Mouse (Mus musculus): ENCODE measurements around the gene Mlycd. TPM values are rescaled to one million over a fixed set of nuclear protein-coding genes. Genes with fewer than 3 reads are reported as not detected.
"Not testable (repeated sequence)": the region's sequence is repeated elsewhere in the genome, so short reads cannot be mapped to it uniquely, and the experiment has no call there.

Gene Mlycd
- 30.5 and 31.6 TPM in 2 replicates for polyA plus RNA-seq (2012; rRNA removed)

GRCm38 (mm10) chr8:119394524-119395026 is at the start of gene Mlycd:
Gene Mlycd (plus strand): TSS chr8:119394878.
- TF ChIP-seq POLR2A (IDR thresholded peaks at IDR 0.05; ENCODE audit: borderline replicate concordance, insufficient read depth, low read length) (peak; percentile 80), CTCF (IDR thresholded peaks at IDR 0.05; ENCODE audit: borderline replicate concordance, insufficient read depth, low read depth, low read length) (no peak)
- Histone ChIP-seq H3K4me1 (ENCODE audit: control insufficient read depth, insufficient read depth, low read length) (peaks cover 14% of the 10 kb centered on the region), H3K27me3 (ENCODE audit: control insufficient read depth, insufficient read depth, low read length) (no peaks in the 10 kb centered on the region), H3K4me3 (replicated peaks; ENCODE audit: insufficient read depth, low read depth, low read length) (peak within 1 kb of the TSS; percentile 75), H3K27ac (ENCODE audit: insufficient read depth, low read length) (peak within 1 kb of the TSS; percentile 73)
- DNase-seq = peak; percentile 93 to 94
- WGBS = under 1% methylated on average over 44 of the region's 44 CpGs

- H3K27ac ChIP-seq (ENCODE audit: insufficient read depth, low read length) = no peak overlapping the region
- 45% methylated on average over 22 of the region's 22 CpGs for WGBS
- H3K27me3 ChIP-seq (ENCODE audit: control insufficient read depth, insufficient read depth, low read length) = no peaks in the 10 kb centered on the region
- no peak for TF ChIP-seq POLR2A (IDR thresholded peaks at IDR 0.05; ENCODE audit: borderline replicate concordance, insufficient read depth, low read length)
- no peak for TF ChIP-seq CTCF (IDR thresholded peaks at IDR 0.05; ENCODE audit: borderline replicate concordance, insufficient read depth, low read depth, low read length)
- no peaks in the 10 kb centered on the region for H3K4me1 ChIP-seq (ENCODE audit: control insufficient read depth, insufficient read depth, low read length)
- DNase-seq = peak; percentile 17 to 21
- peak overlapping the region; percentile 71 for H3K4me3 ChIP-seq (replicated peaks; ENCODE audit: insufficient read depth, low read depth, low read length)
Measured at GRCm38 (mm10) chr8:119345029-119345682, 49.5 kb upstream of the Mlycd start.

GRCm38 (mm10) chr8:119345683-119346075 is 49.0 kb upstream of the Mlycd start:
- Histone ChIP-seq H3K27ac (ENCODE audit: insufficient read depth, low read length) (no peak overlapping the region), H3K4me1 (ENCODE audit: control insufficient read depth, insufficient read depth, low read length) (no peaks in the 10 kb centered on the region), H3K4me3 (replicated peaks; ENCODE audit: insufficient read depth, low read depth, low read length) (peak overlapping the region; percentile 8), H3K27me3 (ENCODE audit: control insufficient read depth, insufficient read depth, low read length) (no peaks in the 10 kb centered on the region)
- no peak for TF ChIP-seq POLR2A (IDR thresholded peaks at IDR 0.05; ENCODE audit: borderline replicate concordance, insufficient read depth, low read length)
- no peak for TF ChIP-seq CTCF (IDR thresholded peaks at IDR 0.05; ENCODE audit: borderline replicate concordance, insufficient read depth, low read depth, low read length)
- 87% methylated on average over 15 of the region's 15 CpGs for WGBS
- no peak for DNase-seq

GRCm38 (mm10) chr8:119351647-119352046 is 43.0 kb upstream of the Mlycd start:
- Histone ChIP-seq H3K4me1 (ENCODE audit: control insufficient read depth, insufficient read depth, low read length) (peaks cover 6% of the 10 kb centered on the region; the same call in 1 of the 2 replicates), H3K27ac (ENCODE audit: insufficient read depth, low read length) (no peak overlapping the region), H3K27me3 (ENCODE audit: control insufficient read depth, insufficient read depth, low read length) (no peaks in the 10 kb centered on the region), H3K4me3 (replicated peaks; ENCODE audit: insufficient read depth, low read depth, low read length) (no peak overlapping the region)
- TF ChIP-seq CTCF (IDR thresholded peaks at IDR 0.05; ENCODE audit: borderline replicate concordance, insufficient read depth, low read depth, low read length) = no peak
- no peak for TF ChIP-seq POLR2A (IDR thresholded peaks at IDR 0.05; ENCODE audit: borderline replicate concordance, insufficient read depth, low read length)
- WGBS = 91% methylated on average over 19 of the region's 19 CpGs
- DNase-seq = no peak

GRCm38 (mm10) chr8:119352977-119353658 is 41.6 kb upstream of the Mlycd start:
- peaks cover 6% of the 10 kb centered on the region; the same call in 1 of the 2 replicates for H3K4me1 ChIP-seq (ENCODE audit: control insufficient read depth, insufficient read depth, low read length)
- H3K27ac ChIP-seq (ENCODE audit: insufficient read depth, low read length) = no peak overlapping the region
- 24% methylated on average over 10 of the region's 10 CpGs for WGBS
- DNase-seq = peak; percentile 40 to 57
- TF ChIP-seq CTCF (IDR thresholded peaks at IDR 0.05; ENCODE audit: borderline replicate concordance, insufficient read depth, low read depth, low read length) (no peak), POLR2A (IDR thresholded peaks at IDR 0.05; ENCODE audit: borderline replicate concordance, insufficient read depth, low read length) (no peak)
- H3K27me3 ChIP-seq (ENCODE audit: control insufficient read depth, insufficient read depth, low read length) = no peaks in the 10 kb centered on the region
- H3K4me3 ChIP-seq (replicated peaks; ENCODE audit: insufficient read depth, low read depth, low read length) = no peak overlapping the region

- no peak for TF ChIP-seq CTCF (IDR thresholded peaks at IDR 0.05; ENCODE audit: borderline replicate concordance, insufficient read depth, low read depth, low read length)
- no peak for TF ChIP-seq POLR2A (IDR thresholded peaks at IDR 0.05; ENCODE audit: borderline replicate concordance, insufficient read depth, low read length)
- Histone ChIP-seq H3K27me3 (ENCODE audit: control insufficient read depth, insufficient read depth, low read length) (no peaks in the 10 kb centered on the region), H3K27ac (ENCODE audit: insufficient read depth, low read length) (no peak overlapping the region), H3K4me3 (replicated peaks; ENCODE audit: insufficient read depth, low read depth, low read length) (no peak overlapping the region), H3K4me1 (ENCODE audit: control insufficient read depth, insufficient read depth, low read length) (peaks cover 6% of the 10 kb centered on the region; the same call in 1 of the 2 replicates)
- WGBS = 65% methylated on average over 6 of the region's 6 CpGs
- DNase-seq = no peak
Measured at GRCm38 (mm10) chr8:119353659-119354023, 41.0 kb upstream of the Mlycd start.

- WGBS = 57% methylated on average over 5 of the region's 5 CpGs
- H3K4me3 ChIP-seq (replicated peaks; ENCODE audit: insufficient read depth, low read depth, low read length); DNase-seq; H3K27me3 ChIP-seq (ENCODE audit: control insufficient read depth, insufficient read depth, low read length); H3K27ac ChIP-seq (ENCODE audit: insufficient read depth, low read length); H3K4me1 ChIP-seq (ENCODE audit: control insufficient read depth, insufficient read depth, low read length): not testable (repeated sequence)
- peak; percentile 28; the same call in 1 of the 2 replicates for TF ChIP-seq CTCF (IDR thresholded peaks at IDR 0.05; ENCODE audit: borderline replicate concordance, insufficient read depth, low read depth, low read length)
Measured at GRCm38 (mm10) chr8:119356631-119357030, 38.0 kb upstream of the Mlycd start.

GRCm38 (mm10) chr8:119358175-119358574 is 36.5 kb upstream of the Mlycd start:
- WGBS = 73% methylated on average over 7 of the region's 7 CpGs
- no peak for TF ChIP-seq POLR2A (IDR thresholded peaks at IDR 0.05; ENCODE audit: borderline replicate concordance, insufficient read depth, low read length)
- no peak for TF ChIP-seq CTCF (IDR thresholded peaks at IDR 0.05; ENCODE audit: borderline replicate concordance, insufficient read depth, low read depth, low read length)
- DNase-seq = no peak
- H3K27ac ChIP-seq (ENCODE audit: insufficient read depth, low read length) = no peak overlapping the region
- no peak overlapping the region for H3K4me3 ChIP-seq (replicated peaks; ENCODE audit: insufficient read depth, low read depth, low read length)
- H3K4me1 ChIP-seq (ENCODE audit: control insufficient read depth, insufficient read depth, low read length) = peaks cover 3% of the 10 kb centered on the region; the same call in 1 of the 2 replicates
- H3K27me3 ChIP-seq (ENCODE audit: control insufficient read depth, insufficient read depth, low read length) = no peaks in the 10 kb centered on the region

All from cerebellum, adult 2 months (tissue).